Mouse (Mus musculus): ENCODE data around the gene 1700040F15Rik.
"Not testable (repeated sequence)": the region's sequence is repeated elsewhere in the genome, so short reads cannot be mapped to it uniquely, and the experiment has no call there.

Gene 1700040F15Rik

GRCm38 (mm10) chrY:61101947-61102346 lies at the start of gene 1700040F15Rik:
Gene 1700040F15Rik (plus strand): TSS chrY:61102247.
- not testable (repeated sequence) for DNase-seq

Measured in lung, postnatal 4 days (tissue).